Mouse (Mus musculus) embryonic facial prominence, embryonic 11.5 days (tissue): Measurements from ENCODE around the gene Pex6. TPM values are rescaled to one million over a fixed set of nuclear protein-coding genes. Genes with fewer than 3 reads are reported as not detected.
A peak's percentile ranks its signal among the peaks of the same experiment; 100 is the strongest.

Experiments
- ATAC-seq: fragments of 200-750 bp; cut with Nextera tagmentation; replicated peaks from 2 replicates; pipeline ENCODE4 v1.8.0; 2017; ENCODE audit warnings: low read depth; ENCODE audit not compliant: insufficient number of reproducible peaks, low FRiP score, low TSS enrichment
- DNase-seq: peaks from one replicate; pipeline ENCODE4 v3.0.0-alpha.2; 2015; ENCODE audit warnings: low spot score
- H3K27ac ChIP-seq: fragments of 300-500 bp; sonication (generic); replicated peaks from 2 replicates; pipeline ENCODE4 v1.5.1; 2014; ENCODE audit warnings: mild to moderate bottlenecking, low read depth, low read length, control low read depth
- H3K27me3 ChIP-seq: fragments of 300-500 bp; sonication (generic); 2 replicates; pipeline ENCODE4 v1.6.1; 2014; ENCODE audit warnings: mild to moderate bottlenecking, low read length, moderate library complexity, mixed read lengths; ENCODE audit not compliant: control insufficient read depth, insufficient read depth
- H3K36me3 ChIP-seq: fragments of 300-500 bp; sonication (generic); replicated peaks from 2 replicates; pipeline ENCODE4 v1.6.1; 2014; ENCODE audit warnings: low read depth, mild to moderate bottlenecking, low read length, moderate library complexity, mixed read lengths; ENCODE audit not compliant: control insufficient read depth, insufficient read depth
- H3K4me1 ChIP-seq: fragments of 300-500 bp; sonication (generic); 2 replicates; pipeline ENCODE4 v1.6.1; 2014; ENCODE audit warnings: low read length, mixed read lengths; ENCODE audit not compliant: control insufficient read depth, insufficient read depth
- H3K4me2 ChIP-seq: fragments of 300-500 bp; sonication (generic); 2 replicates; pipeline ENCODE4 v1.6.1; 2014; ENCODE audit warnings: low read depth, mild to moderate bottlenecking, control low read depth, low read length, moderate library complexity
- H3K4me3 ChIP-seq: fragments of 300-500 bp; sonication (generic); 2 replicates; pipeline ENCODE4 v1.5.1; 2014; ENCODE audit warnings: low read depth, low read length, control low read depth
- H3K9ac ChIP-seq: fragments of 300-500 bp; sonication (generic); replicated peaks from 2 replicates; pipeline ENCODE4 v1.6.1; 2014; ENCODE audit warnings: mild to moderate bottlenecking, control low read depth, low read length
- H3K9me3 ChIP-seq: fragments of 300-500 bp; sonication (generic); replicated peaks from 2 replicates; pipeline ENCODE4 v1.6.1; 2016; ENCODE audit warnings: mild to moderate bottlenecking, low read length, inconsistent platforms, mixed read lengths; ENCODE audit not compliant: control insufficient read depth
- WGBS: fragments of 180-500 bp; shearing (Covaris S2); extraction: QIAGEN DNeasy Blood & Tissue Kit; methylation state at CpG from one replicate; pipeline ENCODE4 v1.1.7; 2014; 5-methylcytosine and 5-hydroxymethylcytosine counted together
- polyA plus RNA-seq: library from polyadenylated mRNA; unstranded; fragments of >200 nt; fragmentation: Nextera tagmentation; extraction: Ambion mirVana; gene quantifications from 2 replicates; pipeline ENCODE4 v1.2.1, GENCODE M21; 2014

The Pex6 gene
- polyA plus RNA-seq: 13.9 and 17.4 TPM in 2 replicates

- ATAC-seq: peak; percentile 55
- H3K4me1 ChIP-seq: no peaks in the 10 kb centered on the region
- 9% methylated on average over 36 of the region's 36 CpGs for WGBS
- H3K36me3 ChIP-seq: no peaks in the 10 kb centered on the region; the same call in 1 of the 2 replicates
- peak within 1 kb of the TSS; percentile 85 for H3K9ac ChIP-seq
- peak within 1 kb of the TSS; percentile 97 for H3K4me3 ChIP-seq
- peak within 1 kb of the TSS; percentile 87 for H3K4me2 ChIP-seq
- no peaks in the 10 kb centered on the region for H3K27me3 ChIP-seq
- peak; percentile 98 for DNase-seq
- no peaks in the 10 kb centered on the region for H3K9me3 ChIP-seq
- peak within 1 kb of the TSS; percentile 56; the same call in 1 of the 2 replicates for H3K27ac ChIP-seq
These were observed at the start of gene Pex6 for GRCm38 (mm10) chr17:46710959-46711597. Pex6 (plus strand) TSS chr17:46711463.

- WGBS: 94% methylated on average over 12 of the region's 12 CpGs
- DNase-seq: no peak
- Histone ChIP-seq H3K27me3 (no peaks in the 10 kb centered on the region), H3K4me3 (no peak overlapping the region), H3K4me1 (no peaks in the 10 kb centered on the region), H3K36me3 (peaks cover 13% of the 10 kb centered on the region), H3K9ac (no peak overlapping the region), H3K4me2 (no peak overlapping the region), H3K27ac (no peak overlapping the region), H3K9me3 (no peaks in the 10 kb centered on the region)
- ATAC-seq: no peak
These were observed 49.3 kb upstream of the Pex6 start for GRCm38 (mm10) chr17:46661981-46662380.

DNA sequence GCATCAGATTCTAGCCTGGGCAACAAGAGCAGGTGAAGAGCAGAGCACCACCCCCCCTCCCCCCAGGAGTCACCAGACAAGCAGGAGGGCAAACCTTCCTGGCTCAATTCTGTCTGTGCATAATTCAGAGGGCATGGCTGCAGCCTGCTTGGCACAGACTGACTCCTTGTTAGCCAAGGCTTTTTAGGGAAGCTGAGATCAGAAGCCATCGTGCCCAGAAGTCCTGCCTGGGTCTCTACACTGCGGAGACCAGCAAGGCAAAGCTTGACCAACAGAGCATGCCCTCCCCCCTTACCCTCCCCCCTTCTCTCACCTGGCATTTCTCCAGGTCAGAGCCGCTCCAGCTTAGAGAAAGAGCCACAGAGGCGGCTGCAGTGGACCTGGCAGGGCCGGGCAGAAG lies 48.5 kb upstream of the Pex6 start:
- H3K27ac ChIP-seq: no peak overlapping the region
- DNase-seq (no peak), ATAC-seq (no peak)
- no peak overlapping the region for H3K4me2 ChIP-seq
- no peaks in the 10 kb centered on the region for H3K4me1 ChIP-seq
- H3K9ac ChIP-seq: no peak overlapping the region
- peaks cover 12% of the 10 kb centered on the region for H3K36me3 ChIP-seq
- H3K4me3 ChIP-seq: no peak overlapping the region
- H3K27me3 ChIP-seq: no peaks in the 10 kb centered on the region
- WGBS: 89% methylated on average over 5 of the region's 5 CpGs
- no peaks in the 10 kb centered on the region for H3K9me3 ChIP-seq

DNA sequence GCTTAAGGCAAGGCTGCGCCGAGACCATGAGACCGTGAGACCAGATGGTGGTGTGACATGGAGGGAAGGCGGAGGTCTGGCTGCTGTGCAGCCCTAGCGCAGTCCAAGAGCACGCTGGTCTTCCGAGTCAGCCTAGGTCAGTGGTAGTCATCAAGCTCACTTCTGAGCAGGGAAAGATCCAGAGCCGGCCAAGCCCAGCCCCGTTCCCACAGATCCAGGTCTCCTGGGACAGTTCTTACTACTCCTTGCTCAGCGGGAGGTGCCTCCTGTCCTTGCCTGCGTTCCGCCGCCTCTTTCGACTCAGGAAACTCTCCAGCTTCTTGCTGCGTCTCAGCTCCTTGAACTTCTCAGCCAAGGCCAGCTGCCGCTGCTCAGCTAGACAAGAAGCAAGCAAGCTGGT lies 43.6 kb upstream of the Pex6 start:
- DNase-seq (no peak), ATAC-seq (no peak)
- no peak overlapping the region for H3K4me3 ChIP-seq
- H3K36me3 ChIP-seq: peaks cover 8% of the 10 kb centered on the region; the same call in 1 of the 2 replicates
- H3K27me3 ChIP-seq: no peaks in the 10 kb centered on the region
- WGBS: 90% methylated on average over 16 of the region's 16 CpGs
- H3K4me1 ChIP-seq: no peaks in the 10 kb centered on the region
- H3K27ac ChIP-seq: no peak overlapping the region
- no peak overlapping the region for H3K9ac ChIP-seq
- no peak overlapping the region for H3K4me2 ChIP-seq
- no peaks in the 10 kb centered on the region for H3K9me3 ChIP-seq

DNA sequence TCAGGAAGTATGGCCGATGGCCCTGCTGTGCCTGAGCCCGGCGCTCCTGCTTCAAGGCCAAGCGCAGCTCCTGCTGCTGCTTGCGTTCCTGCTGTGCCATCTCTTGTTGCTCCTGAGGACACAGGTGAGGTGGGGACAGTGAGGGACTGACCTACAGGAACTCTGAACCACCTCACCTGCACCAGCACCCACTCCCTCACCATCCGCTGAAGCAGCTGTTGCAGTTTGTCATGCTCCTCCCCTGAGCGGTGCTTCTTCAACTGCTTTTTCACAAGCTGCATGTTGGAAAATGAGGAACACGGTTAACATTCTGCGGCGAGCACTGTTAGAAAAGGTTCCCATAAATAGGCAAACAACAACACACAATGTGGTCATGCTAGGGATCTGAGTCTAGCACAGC lies 41.4 kb upstream of the Pex6 start:
- 97% methylated on average over 10 of the region's 10 CpGs for WGBS
- no peaks in the 10 kb centered on the region for H3K9me3 ChIP-seq
- H3K27me3 ChIP-seq: no peaks in the 10 kb centered on the region
- H3K9ac ChIP-seq: no peak overlapping the region
- H3K36me3 ChIP-seq: peaks cover 8% of the 10 kb centered on the region; the same call in 1 of the 2 replicates
- H3K4me2 ChIP-seq: no peak overlapping the region
- H3K27ac ChIP-seq: no peak overlapping the region
- H3K4me3 ChIP-seq: no peak overlapping the region
- H3K4me1 ChIP-seq: peaks cover 3% of the 10 kb centered on the region; the same call in 1 of the 2 replicates
- DNase-seq (no peak), ATAC-seq (no peak)

- no peaks in the 10 kb centered on the region for H3K9me3 ChIP-seq
- H3K27me3 ChIP-seq: no peaks in the 10 kb centered on the region
- under 1% methylated on average over 43 of the region's 43 CpGs for WGBS
- peak within 1 kb of the TSS; percentile 93 for H3K4me3 ChIP-seq
- H3K4me1 ChIP-seq: peaks cover 3% of the 10 kb centered on the region; the same call in 1 of the 2 replicates
- ATAC-seq: peak; percentile 92
- DNase-seq: peak; percentile 96
- H3K27ac ChIP-seq: peak within 1 kb of the TSS; percentile 73
- peak within 1 kb of the TSS; percentile 85 for H3K9ac ChIP-seq
- H3K4me2 ChIP-seq: peak within 1 kb of the TSS; percentile 77
- H3K36me3 ChIP-seq: peaks cover 21% of the 10 kb centered on the region
These were observed 37.3 kb upstream of the Pex6 start, which contains the start of gene Rrp36 for GRCm38 (mm10) chr17:46673850-46674529. Rrp36 (minus strand) TSS chr17:46674352.

- DNase-seq (no peak), ATAC-seq (peak; percentile 20; the same call in 1 of the 2 replicates)
- Histone ChIP-seq H3K36me3 (peaks cover 17% of the 10 kb centered on the region), H3K27ac (peak overlapping the region; percentile 43), H3K9ac (peak overlapping the region; percentile 85), H3K4me1 (peaks cover 10% of the 10 kb centered on the region), H3K9me3 (no peaks in the 10 kb centered on the region), H3K4me3 (peak overlapping the region; percentile 93), H3K27me3 (no peaks in the 10 kb centered on the region), H3K4me2 (peak overlapping the region; percentile 41)
- 19% methylated on average over 15 of the region's 15 CpGs for WGBS
These were observed 36.6 kb upstream of the Pex6 start for GRCm38 (mm10) chr17:46674530-46675283.
